Mouse (Mus musculus): ENCODE results near the gene Ddc. TPM values are rescaled to one million over a fixed set of nuclear protein-coding genes. Genes with fewer than 3 reads are reported as not detected.

Ddc gene
- polyA plus RNA-seq, 1 experiment from 2014 or later, result 112 TPM

- H3K4me2 ChIP-seq (ENCODE audit: low read depth, low read length), result no peak overlapping the region
These were observed 41.0 kb downstream of the Ddc start for GRCm38 (mm10) chr11:11856959-11857358.

DNA sequence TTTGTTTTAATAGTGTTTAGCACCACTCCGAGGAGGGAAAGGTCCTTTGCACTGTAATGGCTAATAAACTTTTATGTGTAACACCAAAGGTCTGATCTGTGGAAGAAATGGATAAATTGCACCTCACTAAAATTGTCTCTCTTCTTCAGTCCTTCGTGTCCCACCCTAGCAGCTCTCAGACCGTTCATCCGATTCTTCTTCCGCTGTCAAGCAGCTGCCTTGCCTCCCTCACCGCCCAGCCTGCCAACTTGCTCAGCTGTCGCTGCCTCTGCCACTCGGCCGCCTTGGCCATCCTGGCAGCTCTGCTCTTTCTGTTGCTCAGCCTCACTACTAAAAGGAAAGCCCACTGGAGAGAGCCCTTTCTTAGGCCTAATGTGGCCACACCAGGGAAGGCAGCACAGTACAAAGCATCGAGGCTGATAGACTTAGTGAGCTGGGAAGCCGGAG, 42.2 kb downstream of the Ddc start:
- H3K4me1 ChIP-seq (ENCODE audit: control insufficient read depth, insufficient read depth, low read length), result peaks cover 14% of the 10 kb centered on the region
- 0 out of 2 replicates have a peak, but pooled peaks cover 4% of the 10 kb centered on the region for H3K9me3 ChIP-seq (replicated peaks; ENCODE audit: control insufficient read depth, low read length)
- 72% methylated on average over 11 of the region's 11 CpGs for WGBS
- no peak for ATAC-seq (replicated peaks; ENCODE audit: extremely low read depth, insufficient read depth, low FRiP score)
- no peaks in the 10 kb centered on the region for H3K27me3 ChIP-seq (ENCODE audit: control insufficient read depth, insufficient read depth, low read length)
- H3K9ac ChIP-seq (ENCODE audit: low read length), result no peak overlapping the region
- H3K36me3 ChIP-seq (ENCODE audit: control insufficient read depth, insufficient read depth), result no peaks in the 10 kb centered on the region
- H3K27ac ChIP-seq (ENCODE audit: low read length), result peak overlapping the region; percentile 61
- H3K4me2 ChIP-seq (ENCODE audit: low read depth, low read length), result no peak overlapping the region
- no peak overlapping the region for H3K4me3 ChIP-seq (ENCODE audit: low read length)

More at GRCm38 (mm10) chr11:11856959-11857358, 41.0 kb downstream of the Ddc start:
- H3K4me3 ChIP-seq (ENCODE audit: low read length), result no peak overlapping the region
- ATAC-seq (replicated peaks; ENCODE audit: extremely low read depth, insufficient read depth, low FRiP score), result no peak
- peaks cover 10% of the 10 kb centered on the region for H3K4me1 ChIP-seq (ENCODE audit: control insufficient read depth, insufficient read depth, low read length)
- 0 out of 2 replicates have a peak overlapping the region, but pooled peaks have one; percentile 17 for H3K27ac ChIP-seq (ENCODE audit: low read length)
- no peaks in the 10 kb centered on the region for H3K27me3 ChIP-seq (ENCODE audit: control insufficient read depth, insufficient read depth, low read length)
- 0 out of 2 replicates have a peak, but pooled peaks cover 4% of the 10 kb centered on the region for H3K9me3 ChIP-seq (replicated peaks; ENCODE audit: control insufficient read depth, low read length)
- 83% methylated on average over 3 of the region's 3 CpGs for WGBS
- H3K36me3 ChIP-seq (ENCODE audit: control insufficient read depth, insufficient read depth), result no peaks in the 10 kb centered on the region
- H3K9ac ChIP-seq (ENCODE audit: low read length), result no peak overlapping the region

DNA sequence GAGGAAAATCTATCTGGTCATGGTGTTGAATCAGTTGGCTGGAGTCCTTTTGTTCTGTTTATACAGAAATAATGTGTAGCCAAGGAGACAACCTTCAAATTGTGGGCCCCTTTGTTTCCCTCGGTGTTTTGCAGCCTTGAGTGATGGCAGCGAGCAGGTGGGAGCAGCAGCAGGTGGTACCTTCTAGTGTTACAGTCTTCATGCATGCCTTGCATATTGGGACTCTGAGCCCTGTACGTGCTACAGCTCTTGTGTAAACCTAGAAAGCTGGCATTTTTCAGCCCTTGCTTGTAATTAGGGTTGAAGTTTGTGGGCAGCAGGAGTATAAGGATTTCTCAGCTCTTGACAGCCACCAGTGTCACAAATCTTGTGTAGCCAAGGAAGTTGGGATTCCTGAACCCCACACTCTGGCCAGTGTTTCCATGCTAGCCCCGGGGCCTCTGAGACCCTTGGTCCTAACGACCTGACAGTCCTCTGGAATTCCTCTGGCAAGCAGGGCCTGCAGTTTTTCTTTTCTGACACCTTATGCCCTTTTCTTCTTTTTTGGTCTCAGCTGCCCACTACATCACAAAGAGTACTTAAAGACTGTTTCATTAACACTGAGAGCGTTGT, 42.8 kb downstream of the Ddc start:
- Histone ChIP-seq H3K4me3 (ENCODE audit: low read length) (no peak overlapping the region), H3K9ac (ENCODE audit: low read length) (no peak overlapping the region), H3K4me1 (ENCODE audit: control insufficient read depth, insufficient read depth, low read length) (peaks cover 19% of the 10 kb centered on the region), H3K27ac (ENCODE audit: low read length) (peak overlapping the region; percentile 17), H3K9me3 (replicated peaks; ENCODE audit: control insufficient read depth, low read length) (0 out of 2 replicates have a peak, but pooled peaks cover 4% of the 10 kb centered on the region), H3K27me3 (ENCODE audit: control insufficient read depth, insufficient read depth, low read length) (no peaks in the 10 kb centered on the region), H3K4me2 (ENCODE audit: low read depth, low read length) (no peak overlapping the region), H3K36me3 (ENCODE audit: control insufficient read depth, insufficient read depth) (no peaks in the 10 kb centered on the region)
- no peak for ATAC-seq (replicated peaks; ENCODE audit: extremely low read depth, insufficient read depth, low FRiP score)
- 44% methylated on average over 6 of the region's 6 CpGs for WGBS

DNA sequence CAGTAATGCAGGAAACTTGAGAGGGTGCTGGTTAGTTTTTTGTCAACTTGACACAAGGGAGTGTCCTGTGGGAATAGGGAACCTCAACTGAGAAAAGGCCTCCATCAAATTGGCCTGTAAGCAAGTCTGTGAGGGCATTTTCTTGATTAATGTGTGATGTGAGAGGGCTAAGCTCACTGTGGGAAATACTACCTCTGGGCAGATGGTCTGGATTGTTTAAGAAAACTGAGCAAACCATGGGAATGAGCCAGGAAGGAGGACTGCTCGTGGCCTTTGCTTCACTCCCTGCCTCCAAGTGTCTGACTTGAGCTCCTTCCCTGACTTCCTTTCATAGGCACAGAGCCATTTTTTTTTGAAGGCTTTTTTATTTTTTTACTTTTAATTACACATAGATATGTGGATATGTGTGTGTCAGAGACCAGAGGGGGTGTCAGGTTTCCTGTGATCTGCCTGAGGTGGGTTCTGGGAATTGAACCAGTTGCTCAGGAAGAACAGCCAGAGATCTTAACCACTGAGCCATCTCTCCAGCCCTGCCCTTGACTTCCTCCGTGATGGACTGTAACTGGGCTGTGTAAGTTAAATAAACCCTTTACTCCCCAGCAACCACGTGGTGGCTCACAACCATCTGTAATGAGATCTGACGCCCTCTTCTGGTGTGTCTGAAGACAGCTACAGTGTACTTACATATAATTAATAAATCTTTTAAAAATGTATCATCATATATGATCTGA, 44.0 kb downstream of the Ddc start:
- H3K27me3 ChIP-seq (ENCODE audit: control insufficient read depth, insufficient read depth, low read length), result no peaks in the 10 kb centered on the region
- no peak for ATAC-seq (replicated peaks; ENCODE audit: extremely low read depth, insufficient read depth, low FRiP score)
- peaks cover 23% of the 10 kb centered on the region for H3K4me1 ChIP-seq (ENCODE audit: control insufficient read depth, insufficient read depth, low read length)
- peak overlapping the region; percentile 26 for H3K27ac ChIP-seq (ENCODE audit: low read length)
- no peak overlapping the region for H3K4me2 ChIP-seq (ENCODE audit: low read depth, low read length)
- WGBS, result 58% methylated on average over 4 of the region's 4 CpGs
- H3K9ac ChIP-seq (ENCODE audit: low read length), result no peak overlapping the region
- no peaks in the 10 kb centered on the region for H3K36me3 ChIP-seq (ENCODE audit: control insufficient read depth, insufficient read depth)
- H3K9me3 ChIP-seq (replicated peaks; ENCODE audit: control insufficient read depth, low read length), result 0 out of 2 replicates have a peak, but pooled peaks cover 4% of the 10 kb centered on the region
- no peak overlapping the region for H3K4me3 ChIP-seq (ENCODE audit: low read length)

DNA sequence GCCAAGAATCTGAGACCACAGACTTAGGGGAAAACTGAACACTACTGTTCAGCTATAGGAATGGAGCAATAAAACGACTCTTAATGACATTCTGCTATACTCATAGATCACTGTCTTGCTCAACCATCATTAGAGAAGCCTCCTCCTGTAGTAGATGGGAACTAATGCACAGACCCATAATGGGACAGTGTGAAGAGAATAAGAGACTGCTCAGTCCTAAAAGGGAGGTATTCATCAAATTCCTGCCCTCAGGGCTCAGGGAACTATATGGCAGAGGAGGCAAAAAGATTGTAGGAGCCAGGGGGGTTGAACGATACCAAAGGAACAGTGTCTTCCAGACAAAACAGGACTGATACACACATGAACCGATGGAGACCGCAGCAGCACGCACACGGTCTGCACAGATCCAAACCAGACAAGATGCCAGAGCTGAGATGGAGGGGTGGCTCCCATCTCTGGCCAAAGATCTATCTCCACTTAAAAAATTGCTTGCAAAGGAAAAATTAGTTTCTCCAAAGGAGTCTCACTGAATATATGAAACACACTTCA, 45.9 kb downstream of the Ddc start:
- H3K36me3 ChIP-seq (ENCODE audit: control insufficient read depth, insufficient read depth), result no peaks in the 10 kb centered on the region
- WGBS, result 77% methylated on average over 6 of the region's 6 CpGs
- H3K9me3 ChIP-seq (replicated peaks; ENCODE audit: control insufficient read depth, low read length), result 0 out of 2 replicates have a peak, but pooled peaks cover 4% of the 10 kb centered on the region
- H3K27ac ChIP-seq (ENCODE audit: low read length), result no peak overlapping the region
- no peak overlapping the region for H3K4me2 ChIP-seq (ENCODE audit: low read depth, low read length)
- no peak overlapping the region for H3K9ac ChIP-seq (ENCODE audit: low read length)
- no peak for ATAC-seq (replicated peaks; ENCODE audit: extremely low read depth, insufficient read depth, low FRiP score)
- peaks cover 23% of the 10 kb centered on the region for H3K4me1 ChIP-seq (ENCODE audit: control insufficient read depth, insufficient read depth, low read length)
- H3K4me3 ChIP-seq (ENCODE audit: low read length), result no peak overlapping the region
- no peaks in the 10 kb centered on the region for H3K27me3 ChIP-seq (ENCODE audit: control insufficient read depth, insufficient read depth, low read length)

- H3K9me3 ChIP-seq (replicated peaks; ENCODE audit: control insufficient read depth, low read length), result no peaks in the 10 kb centered on the region
- peaks cover 17% of the 10 kb centered on the region for H3K4me1 ChIP-seq (ENCODE audit: control insufficient read depth, insufficient read depth, low read length)
- no peak overlapping the region for H3K4me3 ChIP-seq (ENCODE audit: low read length)
- H3K36me3 ChIP-seq (ENCODE audit: control insufficient read depth, insufficient read depth), result no peaks in the 10 kb centered on the region
- H3K4me2 ChIP-seq (ENCODE audit: low read depth, low read length), result no peak overlapping the region
- H3K27ac ChIP-seq (ENCODE audit: low read length), result peak overlapping the region; percentile 49
- H3K27me3 ChIP-seq (ENCODE audit: control insufficient read depth, insufficient read depth, low read length), result no peaks in the 10 kb centered on the region
- ATAC-seq (replicated peaks; ENCODE audit: extremely low read depth, insufficient read depth, low FRiP score), result peak; percentile 51
- 33% methylated on average over 6 of the region's 6 CpGs for WGBS
- no peak overlapping the region for H3K9ac ChIP-seq (ENCODE audit: low read length)
These were observed 47.3 kb downstream of the Ddc start for GRCm38 (mm10) chr11:11850476-11851267.

DNA sequence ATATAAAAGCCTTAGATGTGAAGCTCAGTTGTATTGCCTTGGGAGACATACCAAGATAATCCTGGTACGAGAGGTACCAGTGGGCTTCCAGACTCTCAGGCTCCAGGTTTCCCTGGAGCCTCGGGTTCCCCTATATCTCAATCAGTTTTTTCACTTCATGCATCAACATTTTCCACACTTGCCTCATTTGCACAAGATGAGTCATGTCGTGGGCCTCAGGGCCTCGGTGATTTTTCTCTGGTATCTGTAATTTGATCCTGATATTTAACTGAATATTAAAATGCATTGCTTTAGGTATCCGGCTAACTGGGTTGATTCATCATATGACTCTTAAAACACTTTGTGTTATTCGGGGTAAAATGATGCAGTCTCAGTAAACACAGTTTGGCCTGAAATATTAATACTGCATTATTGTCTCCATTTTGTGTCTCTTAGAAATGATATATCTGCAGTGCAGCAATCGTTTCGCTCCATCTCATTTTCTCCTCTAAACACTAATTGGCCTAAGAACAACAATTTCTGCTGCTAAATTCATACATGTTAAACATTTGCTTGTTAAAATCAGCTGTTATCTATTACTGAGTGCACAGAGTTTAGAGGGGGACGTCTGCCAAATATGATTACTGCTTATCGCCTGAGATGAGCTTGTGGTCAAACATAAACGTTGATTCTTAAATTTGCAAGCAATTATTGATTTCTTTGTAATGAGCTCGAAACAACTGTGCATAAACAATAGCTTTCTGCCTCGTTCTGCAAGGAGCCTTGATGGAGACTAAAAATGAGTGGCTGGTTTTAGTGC, 48.2 kb downstream of the Ddc start:
- peak overlapping the region; percentile 49 for H3K27ac ChIP-seq (ENCODE audit: low read length)
- no peak for ATAC-seq (replicated peaks; ENCODE audit: extremely low read depth, insufficient read depth, low FRiP score)
- WGBS, result 56% methylated on average over 13 of the region's 13 CpGs
- H3K4me3 ChIP-seq (ENCODE audit: low read length), result no peak overlapping the region
- H3K4me1 ChIP-seq (ENCODE audit: control insufficient read depth, insufficient read depth, low read length), result peaks cover 17% of the 10 kb centered on the region
- H3K9me3 ChIP-seq (replicated peaks; ENCODE audit: control insufficient read depth, low read length), result no peaks in the 10 kb centered on the region
- no peak overlapping the region for H3K9ac ChIP-seq (ENCODE audit: low read length)
- H3K4me2 ChIP-seq (ENCODE audit: low read depth, low read length), result no peak overlapping the region
- no peaks in the 10 kb centered on the region for H3K27me3 ChIP-seq (ENCODE audit: control insufficient read depth, insufficient read depth, low read length)
- no peaks in the 10 kb centered on the region for H3K36me3 ChIP-seq (ENCODE audit: control insufficient read depth, insufficient read depth)

DNA sequence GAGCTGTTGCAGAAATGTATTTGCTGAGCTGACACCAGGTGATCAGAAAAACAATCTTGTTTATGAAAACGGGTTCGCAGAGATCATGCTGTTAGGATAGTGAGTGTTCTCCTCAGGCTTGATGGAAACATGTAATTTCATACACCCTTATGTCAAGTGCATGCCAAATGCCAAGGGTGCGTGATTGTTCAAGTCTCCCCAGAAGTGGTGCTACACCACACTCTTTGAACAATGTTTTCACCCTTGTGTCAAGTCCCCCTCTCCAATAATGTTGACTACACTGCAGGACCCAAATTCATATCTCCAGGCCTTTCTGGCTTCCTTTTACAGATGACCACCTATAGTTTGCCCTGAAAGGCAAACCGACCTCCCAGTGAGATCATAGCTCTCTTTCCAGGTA, 49.5 kb downstream of the Ddc start:
- WGBS, result 82% methylated on average over 4 of the region's 4 CpGs
- Histone ChIP-seq H3K27ac (ENCODE audit: low read length) (no peak overlapping the region), H3K27me3 (ENCODE audit: control insufficient read depth, insufficient read depth, low read length) (no peaks in the 10 kb centered on the region), H3K4me3 (ENCODE audit: low read length) (no peak overlapping the region), H3K4me1 (ENCODE audit: control insufficient read depth, insufficient read depth, low read length) (peaks cover 24% of the 10 kb centered on the region), H3K9me3 (replicated peaks; ENCODE audit: control insufficient read depth, low read length) (no peaks in the 10 kb centered on the region), H3K9ac (ENCODE audit: low read length) (no peak overlapping the region), H3K36me3 (ENCODE audit: control insufficient read depth, insufficient read depth) (no peaks in the 10 kb centered on the region), H3K4me2 (ENCODE audit: low read depth, low read length) (no peak overlapping the region)
- no peak for ATAC-seq (replicated peaks; ENCODE audit: extremely low read depth, insufficient read depth, low FRiP score)

Measured in heart, embryonic 16.5 days (tissue).